Mouse (Mus musculus) cerebellum, adult 2 months (tissue): ENCODE data around the gene Vars2.

ENCODE experiments used
- CTCF ChIP-seq: fragments of 200-500 bp; IDR thresholded peaks from 2 replicates; pipeline ENCODE4 v1.5.1; 2011; ENCODE audit warnings: low read depth, mild to moderate bottlenecking, control low read depth, low read length, moderate library complexity, borderline replicate concordance; ENCODE audit not compliant: insufficient read depth
- POLR2A ChIP-seq: fragments of 200-500 bp; IDR thresholded peaks from 2 replicates; pipeline ENCODE4 v1.6.1; 2011; ENCODE audit warnings: low read length, control low read depth, borderline replicate concordance; ENCODE audit not compliant: insufficient read depth

- TF ChIP-seq CTCF (no peak), POLR2A (no peak)
These were observed 28.8 kb downstream of the Vars2 start for GRCm38 (mm10) chr17:35638475-35639190.
